Mouse (Mus musculus) stomach, embryonic 14.5 days (tissue): Measurements from ENCODE around the gene Gm3149. TPM values are rescaled to one million over a fixed set of nuclear protein-coding genes. Genes with fewer than 3 reads are reported as not detected.

Source experiments
- polyA plus RNA-seq: library from polyadenylated mRNA; unstranded; fragments of >200 nt; fragmentation: Nextera tagmentation; extraction: Ambion mirVana; gene quantifications from 2 replicates; pipeline ENCODE4 v1.2.1, GENCODE M21; 2014

Gene Gm3149
- polyA plus RNA-seq, 1 experiment from 2014 or later = not detected

Other genes with a start within 250 kb of the Gm3149 start
- gene Gm3115, start 233.2 kb upstream of the Gm3149 start, polyA plus RNA-seq = not detected in 2 replicates
- 0.45 and 1.4 TPM in 2 replicates for gene Gm8108, start 206.8 kb upstream of the Gm3149 start, polyA plus RNA-seq
- gene Gm3127, start 152.3 kb upstream of the Gm3149 start, polyA plus RNA-seq = not detected in 2 replicates
- gene Gm2974, start 134.7 kb upstream of the Gm3149 start, polyA plus RNA-seq = 0.21 and 0.35 TPM in 2 replicates
- not detected in 2 replicates for gene Gm3138, start 67.7 kb upstream of the Gm3149 start, polyA plus RNA-seq
- gene 2610042L04Rik, start 17.5 kb downstream of the Gm3149 start, polyA plus RNA-seq = 0.18 and 0.35 TPM in 2 replicates
- gene Gm3159, start 80.2 kb downstream of the Gm3149 start, polyA plus RNA-seq = not detected in 2 replicates
- gene Gm3164, start 98.2 kb downstream of the Gm3149 start, polyA plus RNA-seq = 0.22 and 0.30 TPM in 2 replicates
- gene Gm3173, start 113.7 kb downstream of the Gm3149 start, polyA plus RNA-seq = not detected in 2 replicates
- gene Gm3182, start 164.5 kb downstream of the Gm3149 start, polyA plus RNA-seq = not detected in 2 replicates
- not detected in 2 replicates for gene Gm3047, start 238.1 kb downstream of the Gm3149 start, polyA plus RNA-seq